Mouse (Mus musculus) spleen, adult 2 months (tissue): ENCODE data around the gene Tyw1. TPM values are rescaled to one million over a fixed set of nuclear protein-coding genes. Genes with fewer than 3 reads are reported as not detected.

Source experiments
- DNase-seq, 2 experiments: peaks; one replicate each; pipeline versions ENCODE4 v3.0.0 to v3.0.0-alpha.2; 2012 to 2021; ENCODE audit warnings: low spot score in 2 of 2, low read depth in 1 of 2
- H3K27ac ChIP-seq: fragments of 200-500 bp; 2 replicates; pipeline ENCODE4 v1.5.1; 2012; ENCODE audit warnings: low read length, inconsistent platforms; ENCODE audit not compliant: insufficient read depth
- H3K27me3 ChIP-seq: fragments of 200-500 bp; 2 replicates; pipeline ENCODE4 v1.6.1; 2012; ENCODE audit warnings: mild to moderate bottlenecking, moderate library complexity, low read length, inconsistent platforms; ENCODE audit not compliant: control insufficient read depth, insufficient read depth
- H3K36me3 ChIP-seq: fragments of 200-500 bp; 2 replicates; pipeline ENCODE4 v1.6.1; 2012; ENCODE audit warnings: mild to moderate bottlenecking, low read length, inconsistent platforms; ENCODE audit not compliant: control insufficient read depth, insufficient read depth
- H3K4me1 ChIP-seq: fragments of 200-500 bp; 2 replicates; pipeline ENCODE4 v1.6.1; 2011; ENCODE audit warnings: inconsistent platforms; ENCODE audit not compliant: control insufficient read depth, insufficient read depth, insufficient read length
- H3K4me3 ChIP-seq: fragments of 200-500 bp; 2 replicates; pipeline ENCODE4 v1.5.1; 2011; ENCODE audit warnings: mild to moderate bottlenecking, inconsistent platforms; ENCODE audit not compliant: insufficient read depth, insufficient read length; ENCODE audit errors: extremely low read depth
- CTCF ChIP-seq: fragments of 200-500 bp; IDR thresholded peaks from 2 replicates; pipeline ENCODE4 v1.5.1; 2011; ENCODE audit warnings: mild to moderate bottlenecking, inconsistent platforms; ENCODE audit not compliant: insufficient read depth, insufficient read length, insufficient replicate concordance; ENCODE audit errors: extremely low read depth
- POLR2A ChIP-seq: fragments of 200-500 bp; IDR thresholded peaks from 2 replicates; pipeline ENCODE4 v1.6.1; 2011; ENCODE audit warnings: low read depth, low read length, inconsistent platforms
- WGBS: fragments of 180-500 bp; shearing (Covaris S2); methylation state at CpG from one replicate; pipeline ENCODE4 v1.1.7; 2018; 5-methylcytosine and 5-hydroxymethylcytosine counted together
- polyA plus RNA-seq: library from polyadenylated mRNA; depleted of rRNA; stranded (reverse); fragments of >200 nt; gene quantifications from 2 replicates; pipeline ENCODE4 v1.2.3, GENCODE M21; 2012

The Tyw1 gene
- polyA plus RNA-seq, 1 experiment, result 9.0 TPM

- Histone ChIP-seq H3K36me3 (peaks cover 13% of the 10 kb centered on the region), H3K27me3 (no peaks in the 10 kb centered on the region), H3K27ac (no peak overlapping the region), H3K4me3 (no peak overlapping the region), H3K4me1 (no peaks in the 10 kb centered on the region)
- no peak for DNase-seq
- TF ChIP-seq CTCF (no peak), POLR2A (no peak)
- WGBS, result 79% methylated on average over 11 of the region's 11 CpGs
These were observed 8.0 kb downstream of the Tyw1 start for GRCm38 (mm10) chr5:130263454-130263853.

GRCm38 (mm10) chr5:130264433-130265005, 9.1 kb downstream of the Tyw1 start:
- no peak overlapping the region for H3K4me3 ChIP-seq
- H3K27ac ChIP-seq, result no peak overlapping the region
- 89% methylated on average over 6 of the region's 6 CpGs for WGBS
- no peaks in the 10 kb centered on the region for H3K4me1 ChIP-seq
- H3K27me3 ChIP-seq, result no peaks in the 10 kb centered on the region
- TF ChIP-seq POLR2A, result no peak
- no peak for TF ChIP-seq CTCF
- peaks cover 18% of the 10 kb centered on the region for H3K36me3 ChIP-seq
- no peak for DNase-seq

GRCm38 (mm10) chr5:130266651-130267050, 11.2 kb downstream of the Tyw1 start:
- H3K4me3 ChIP-seq, result no peak overlapping the region
- no peak for DNase-seq
- 86% methylated on average over 7 of the region's 7 CpGs for whole genome bisulfite sequencing
- H3K4me1 ChIP-seq, result no peaks in the 10 kb centered on the region
- H3K36me3 ChIP-seq, result peaks cover 25% of the 10 kb centered on the region
- no peak overlapping the region for H3K27ac ChIP-seq
- TF ChIP-seq POLR2A, result no peak
- TF ChIP-seq CTCF, result peak; percentile 46; the same call in 1 of the 2 replicates
- no peaks in the 10 kb centered on the region for H3K27me3 ChIP-seq

- Histone ChIP-seq H3K36me3 (peaks cover 25% of the 10 kb centered on the region), H3K4me1 (no peaks in the 10 kb centered on the region), H3K4me3 (no peak overlapping the region), H3K27me3 (no peaks in the 10 kb centered on the region), H3K27ac (no peak overlapping the region)
- TF ChIP-seq POLR2A, result no peak
- TF ChIP-seq CTCF, result peak; percentile 31; the same call in 1 of the 2 replicates
- no peak for DNase-seq
- 92% methylated on average over 1 of the region's 1 CpGs for WGBS
These were observed 11.9 kb downstream of the Tyw1 start for GRCm38 (mm10) chr5:130267316-130267715.

GRCm38 (mm10) chr5:130268976-130269375, 13.6 kb downstream of the Tyw1 start:
- no peak overlapping the region for H3K27ac ChIP-seq
- whole genome bisulfite sequencing, result 87% methylated on average over 11 of the region's 11 CpGs
- no peak for DNase-seq
- H3K36me3 ChIP-seq, result peaks cover 23% of the 10 kb centered on the region
- no peak overlapping the region for H3K4me3 ChIP-seq
- no peaks in the 10 kb centered on the region for H3K4me1 ChIP-seq
- no peaks in the 10 kb centered on the region for H3K27me3 ChIP-seq
- TF ChIP-seq CTCF (no peak), POLR2A (no peak)

GRCm38 (mm10) chr5:130272344-130272743, 16.9 kb downstream of the Tyw1 start:
- WGBS, result 97% methylated on average over 1 of the region's 1 CpGs
- Histone ChIP-seq H3K27ac (no peak overlapping the region), H3K36me3 (peaks cover 21% of the 10 kb centered on the region), H3K4me1 (no peaks in the 10 kb centered on the region), H3K27me3 (no peaks in the 10 kb centered on the region), H3K4me3 (no peak overlapping the region)
- DNase-seq, result no peak
- TF ChIP-seq CTCF, result no peak
- no peak for TF ChIP-seq POLR2A

GRCm38 (mm10) chr5:130273046-130273445, 17.6 kb downstream of the Tyw1 start:
- 95% methylated on average over 6 of the region's 6 CpGs for WGBS
- Histone ChIP-seq H3K36me3 (peaks cover 18% of the 10 kb centered on the region), H3K4me1 (no peaks in the 10 kb centered on the region), H3K27me3 (no peaks in the 10 kb centered on the region), H3K27ac (no peak overlapping the region), H3K4me3 (no peak overlapping the region)
- DNase-seq, result no peak
- TF ChIP-seq CTCF (no peak), POLR2A (no peak)
